Mouse (Mus musculus) hindbrain, postnatal 0 days (tissue): Measurements from ENCODE around the gene Ppp1r14a. TPM values are rescaled to one million over a fixed set of nuclear protein-coding genes. Genes with fewer than 3 reads are reported as not detected.

Experiments used
- ATAC-seq: fragments of 200-750 bp; cut with Nextera tagmentation; 2 replicates; pipeline ENCODE4 v1.8.0; 2017; ENCODE audit warnings: mild to moderate bottlenecking, moderate TSS enrichment, moderate library complexity
- DNase-seq: peaks from one replicate; pipeline ENCODE4 v3.0.0-alpha.2; 2015; ENCODE audit warnings: low spot score
- H3K27ac ChIP-seq: fragments of 300-500 bp; sonication (generic); 2 replicates; pipeline ENCODE4 v1.5.1; 2014; ENCODE audit warnings: mild to moderate bottlenecking
- H3K27me3 ChIP-seq: fragments of 300-500 bp; sonication (generic); 2 replicates; pipeline ENCODE4 v1.6.1; 2014; ENCODE audit warnings: low read length, mixed read lengths; ENCODE audit not compliant: insufficient read depth
- H3K36me3 ChIP-seq: fragments of 300-500 bp; sonication (generic); 2 replicates; pipeline ENCODE4 v1.6.1; 2014; ENCODE audit warnings: low read length, mixed read lengths; ENCODE audit not compliant: insufficient read depth
- H3K4me1 ChIP-seq: fragments of 300-500 bp; sonication (generic); 2 replicates; pipeline ENCODE4 v1.6.1; 2014; ENCODE audit warnings: antibody characterized with exemption, low read length, mixed read lengths; ENCODE audit not compliant: insufficient read depth
- H3K4me2 ChIP-seq: fragments of 300-500 bp; sonication (generic); 2 replicates; pipeline ENCODE4 v1.6.1; 2014; ENCODE audit warnings: low read depth, mild to moderate bottlenecking, low read length, moderate library complexity, mixed read lengths
- H3K4me3 ChIP-seq: fragments of 300-500 bp; sonication (generic); 2 replicates; pipeline ENCODE4 v1.5.1; 2014; ENCODE audit warnings: low read length
- H3K9ac ChIP-seq: fragments of 300-500 bp; sonication (generic); replicated peaks from 2 replicates; pipeline ENCODE4 v1.6.1; 2014; ENCODE audit warnings: mild to moderate bottlenecking, low read length, moderate library complexity, mixed read lengths
- H3K9me3 ChIP-seq: fragments of 300-500 bp; sonication (generic); 2 replicates; pipeline ENCODE4 v1.6.1; 2016; ENCODE audit warnings: low read length, mixed read lengths
- CTCF ChIP-seq: IDR thresholded peaks from 2 replicates; pipeline ENCODE4 v1.5.1; 2016; ENCODE audit warnings: antibody characterized with exemption, control low read depth, low read depth
- WGBS: fragments of 180-500 bp; shearing (Covaris S2); extraction: QIAGEN DNeasy Blood & Tissue Kit; methylation state at CpG from one replicate; pipeline ENCODE4 v1.1.7; 2014; 5-methylcytosine and 5-hydroxymethylcytosine counted together
- polyA plus RNA-seq: library from polyadenylated mRNA; unstranded; fragments of >200 nt; fragmentation: Nextera tagmentation; extraction: Ambion mirVana; gene quantifications from 2 replicates; pipeline ENCODE4 v1.2.1, GENCODE M21; 2015
- total RNA-seq: library from RNA; depleted of rRNA; stranded (reverse); fragments of >200 nt; gene quantifications from 2 replicates; pipeline ENCODE4 v1.2.3, GENCODE M21; 2014

Gene Ppp1r14a
- total and polyA plus RNA-seq, 2 experiments from 2014 or later, result 3.4 TPM

DNA sequence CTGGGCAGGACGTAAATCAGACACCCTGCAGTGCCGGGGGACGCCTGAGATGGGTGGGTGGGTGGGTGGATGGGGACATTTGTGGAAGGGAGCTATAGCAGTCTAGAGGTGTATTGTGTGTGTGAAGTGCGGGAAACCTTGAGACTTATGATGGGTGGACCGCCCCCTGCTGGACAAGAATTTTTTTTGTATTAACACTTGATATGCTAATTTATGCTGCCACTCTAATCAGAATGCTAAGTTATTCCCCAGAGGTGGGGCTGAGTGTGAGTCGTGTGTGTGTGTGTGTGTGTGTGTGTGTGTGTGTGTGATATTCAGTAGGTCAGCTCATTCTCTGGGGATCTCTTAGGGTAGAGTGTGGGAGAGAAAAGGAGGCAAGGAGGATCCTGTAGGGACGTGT is 17.5 kb downstream of the Ppp1r14a start:
- Histone ChIP-seq H3K27me3 (no peaks in the 10 kb centered on the region), H3K9me3 (no peaks in the 10 kb centered on the region), H3K36me3 (no peaks in the 10 kb centered on the region), H3K9ac (peak overlapping the region; percentile 72; the same call in 1 of the 2 replicates), H3K27ac (peak overlapping the region; percentile 76; the same call in 1 of the 2 replicates), H3K4me2 (peak overlapping the region; percentile 69), H3K4me3 (peak overlapping the region; percentile 70), H3K4me1 (peaks cover 5% of the 10 kb centered on the region; the same call in 1 of the 2 replicates)
- TF ChIP-seq CTCF, result peak; percentile 69
- DNase-seq (peak; percentile 87), ATAC-seq (no peak)
- 16% methylated on average over 7 of the region's 7 CpGs for WGBS

- Histone ChIP-seq H3K27me3 (no peaks in the 10 kb centered on the region), H3K36me3 (no peaks in the 10 kb centered on the region), H3K9me3 (no peaks in the 10 kb centered on the region), H3K4me3 (peak overlapping the region; percentile 70), H3K27ac (peak overlapping the region; percentile 76), H3K4me1 (peaks cover 6% of the 10 kb centered on the region; the same call in 1 of the 2 replicates), H3K9ac (peak overlapping the region; percentile 72), H3K4me2 (peak overlapping the region; percentile 69)
- TF ChIP-seq CTCF, result peak; percentile 3; the same call in 1 of the 2 replicates
- DNase-seq, result peak; percentile 95
- peak; percentile 85 for ATAC-seq
- 1% methylated on average over 42 of the region's 42 CpGs for WGBS
These were observed 18.4 kb downstream of the Ppp1r14a start for GRCm38 (mm10) chr7:29307350-29308104.

- DNase-seq (no peak), ATAC-seq (no peak)
- H3K4me3 ChIP-seq, result peak overlapping the region; percentile 70
- under 1% methylated on average over 35 of the region's 36 CpGs for WGBS
- no peaks in the 10 kb centered on the region for H3K27me3 ChIP-seq
- H3K4me2 ChIP-seq, result peak overlapping the region; percentile 69
- H3K36me3 ChIP-seq, result no peaks in the 10 kb centered on the region
- no peaks in the 10 kb centered on the region for H3K9me3 ChIP-seq
- H3K4me1 ChIP-seq, result peaks cover 18% of the 10 kb centered on the region; the same call in 1 of the 2 replicates
- no peak for TF ChIP-seq CTCF
- peak overlapping the region; percentile 13; the same call in 1 of the 2 replicates for H3K27ac ChIP-seq
- H3K9ac ChIP-seq, result peak overlapping the region; percentile 72
These were observed 20.2 kb downstream of the Ppp1r14a start for GRCm38 (mm10) chr7:29309221-29309721.

DNA sequence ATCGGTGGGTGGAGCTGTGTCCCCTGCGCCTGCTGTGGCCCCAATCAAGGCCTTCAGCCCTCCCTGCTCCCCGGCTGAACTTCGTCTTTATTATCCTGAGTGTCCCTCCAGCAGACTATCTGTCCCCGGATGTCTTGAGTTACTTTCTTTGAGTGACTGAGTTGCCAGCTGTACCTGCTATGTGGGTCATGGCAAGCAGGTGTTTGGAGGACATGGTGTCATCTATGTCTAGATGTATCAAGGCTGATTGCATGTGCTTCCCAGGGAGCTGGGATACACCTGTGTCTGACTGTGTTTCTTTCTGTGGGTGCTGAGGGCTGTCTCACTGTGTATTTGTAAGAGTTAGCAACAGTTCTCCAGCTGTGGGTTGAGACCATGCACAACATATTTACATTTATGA is 20.6 kb downstream of the Ppp1r14a start:
- Histone ChIP-seq H3K4me2 (peak overlapping the region; percentile 69), H3K27ac (peak overlapping the region; percentile 13; the same call in 1 of the 2 replicates), H3K9me3 (no peaks in the 10 kb centered on the region), H3K27me3 (no peaks in the 10 kb centered on the region), H3K4me3 (peak overlapping the region; percentile 70), H3K36me3 (no peaks in the 10 kb centered on the region), H3K9ac (peak overlapping the region; percentile 72), H3K4me1 (peaks cover 21% of the 10 kb centered on the region; the same call in 1 of the 2 replicates)
- WGBS, result 9% methylated on average over 5 of the region's 5 CpGs
- no peak for ATAC-seq
- no peak for TF ChIP-seq CTCF
- no peak for DNase-seq

- Histone ChIP-seq H3K27me3 (no peaks in the 10 kb centered on the region), H3K36me3 (no peaks in the 10 kb centered on the region), H3K4me2 (peak overlapping the region; percentile 34; the same call in 1 of the 2 replicates), H3K4me3 (no peak overlapping the region), H3K27ac (peak overlapping the region; percentile 45; the same call in 1 of the 2 replicates), H3K9ac (0 out of 2 replicates have a peak overlapping the region, but pooled peaks have one; percentile 2), H3K9me3 (no peaks in the 10 kb centered on the region), H3K4me1 (peaks cover 42% of the 10 kb centered on the region)
- TF ChIP-seq CTCF, result no peak
- WGBS, result 21% methylated on average over 9 of the region's 9 CpGs
- ATAC-seq (no peak), DNase-seq (peak; percentile 68)
These were observed 23.9 kb downstream of the Ppp1r14a start for GRCm38 (mm10) chr7:29313051-29313450.

DNA sequence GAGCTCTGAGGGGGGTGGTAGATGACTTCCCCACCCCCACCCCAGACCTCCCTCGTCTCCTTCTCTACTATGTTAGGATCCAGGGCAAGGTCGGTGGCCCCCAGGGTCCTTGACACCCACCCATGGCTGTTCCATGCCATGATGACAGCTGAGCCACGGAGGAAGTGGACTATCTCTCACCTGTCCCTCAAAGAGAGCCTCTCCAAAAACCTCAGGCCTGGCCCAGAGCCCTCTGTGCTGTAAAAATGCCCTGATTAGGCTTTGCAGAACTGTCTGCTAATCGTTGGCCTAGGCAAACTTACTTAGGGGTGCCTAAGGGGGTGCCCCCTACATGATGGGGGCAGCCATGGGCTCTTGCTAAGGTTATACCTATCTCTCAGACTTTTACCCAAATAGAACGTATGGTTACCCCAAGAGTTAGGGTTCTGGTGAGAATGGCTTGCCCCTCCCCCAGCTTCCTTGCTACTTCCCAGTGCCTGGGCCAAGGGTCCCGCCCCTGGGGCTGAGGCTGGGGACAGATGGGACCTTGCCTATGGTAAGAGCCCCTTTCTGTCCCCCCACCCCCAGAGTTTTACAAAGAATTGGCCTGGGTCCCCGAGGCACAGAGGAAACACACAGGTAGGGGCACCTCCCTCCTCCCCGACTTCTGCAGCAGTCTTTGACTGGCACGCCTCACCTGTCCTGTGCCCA is 24.6 kb downstream of the Ppp1r14a start:
- WGBS, result 44% methylated on average over 9 of the region's 9 CpGs
- Histone ChIP-seq H3K9me3 (no peaks in the 10 kb centered on the region), H3K9ac (no peak overlapping the region), H3K4me2 (no peak overlapping the region), H3K4me1 (peaks cover 49% of the 10 kb centered on the region), H3K27me3 (no peaks in the 10 kb centered on the region), H3K36me3 (no peaks in the 10 kb centered on the region), H3K27ac (peak overlapping the region; percentile 22; the same call in 1 of the 2 replicates), H3K4me3 (no peak overlapping the region)
- DNase-seq (no peak), ATAC-seq (no peak)
- no peak for TF ChIP-seq CTCF
